In genomic region chr10:75062189-75062561, GRCm38 (mm10) we compare ENCODE assay signal across 8 mouse cellular contexts. TPM values are rescaled to one million over a fixed set of nuclear protein-coding genes. Genes with fewer than 3 reads are reported as not detected.
DNase-seq lines count a peak whose midpoint lies in the region; ATAC-seq and TF ChIP-seq lines count a peak whose summit lies in the region.

No protein-coding gene starts in this region.

- H3K9me3 ChIP-seq in heart, embryonic 13.5 days: no peaks in the 10 kb centered on the region
- no peaks in the 10 kb centered on the region for H3K9me3 ChIP-seq in midbrain, embryonic 11.5 days (ENCODE audit: control insufficient read depth, low read length)

- H3K36me3 ChIP-seq in heart, embryonic 13.5 days: peaks cover 10% of the 10 kb centered on the region
- no peaks in the 10 kb centered on the region for H3K36me3 ChIP-seq in midbrain, embryonic 11.5 days (ENCODE audit: control insufficient read depth, insufficient read depth, low read length)

- no peak for TF ChIP-seq CTCF in gastrocnemius, adult 2 months (IDR thresholded peaks at IDR 0.05)

- H3K4me3 ChIP-seq in gastrocnemius, adult 2 months: peak overlapping the region; percentile 93
- peak overlapping the region; percentile 90 for H3K4me3 ChIP-seq in heart, embryonic 13.5 days
- peak overlapping the region; percentile 93 for H3K4me3 ChIP-seq in midbrain, embryonic 11.5 days (ENCODE audit: low read depth, low read length)

- peak overlapping the region; percentile 77 for H3K4me2 ChIP-seq in heart, embryonic 13.5 days
- H3K4me2 ChIP-seq in midbrain, embryonic 11.5 days: peak overlapping the region; percentile 81

- intact Hi-C loops in gastrocnemius, adult 2 months (cut with DNase I): loop anchor here (5.0 kb wide), 1 partner anchor 40 kb away; no protein-coding TSS in a partner anchor
- intact Hi-C loops in gastrocnemius, postnatal 36 days (cut with DNase I): loop anchor here (5.0 kb wide), 1 partner anchor 40 kb away; no protein-coding TSS in a partner anchor

- no peak for DNase-seq in gastrocnemius, adult 2 months
- DNase-seq in gastrocnemius, adult 8-10 months (ENCODE audit: low spot score in 2 of 2): no peak
- peak; percentile 48 for DNase-seq in ZHBTc4 (ENCODE audit: low read depth, low spot score)
- DNase-seq in kidney, postnatal 10 days: peak; percentile 44
- DNase-seq in midbrain, embryonic 11.5 days (ENCODE audit: low spot score, missing footprints): peak; percentile 93
- DNase-seq in spleen, postnatal 14 days (ENCODE audit: low spot score in 2 of 2): no peak
- no peak for DNase-seq in gastrocnemius, postnatal 36 days

- 18% methylated on average over 6 of the region's 6 CpGs for WGBS in heart, embryonic 13.5 days
- WGBS in midbrain, embryonic 11.5 days: 23% methylated on average over 6 of the region's 6 CpGs

- H3K9ac ChIP-seq in heart, embryonic 13.5 days: peak overlapping the region; percentile 93
- peak overlapping the region; percentile 83 for H3K9ac ChIP-seq in midbrain, embryonic 11.5 days (ENCODE audit: low read length)

- no peak for ATAC-seq in heart, embryonic 13.5 days (ENCODE audit: extremely low read depth, insufficient number of reproducible peaks, low FRiP score, low TSS enrichment)
- ATAC-seq in midbrain, embryonic 11.5 days (ENCODE audit: low FRiP score): no peak

- H3K27ac ChIP-seq in gastrocnemius, adult 2 months: peak overlapping the region; percentile 56; the same call in 1 of the 2 replicates
- no peak overlapping the region for H3K27ac ChIP-seq in heart, embryonic 13.5 days (replicated peaks)
- H3K27ac ChIP-seq in midbrain, embryonic 11.5 days (ENCODE audit: low read depth, low read length): no peak overlapping the region

- H3K27me3 ChIP-seq in heart, embryonic 13.5 days (replicated peaks): peaks cover 32% of the 10 kb centered on the region
- H3K27me3 ChIP-seq in midbrain, embryonic 11.5 days (ENCODE audit: control insufficient read depth, insufficient read depth, low read length): peaks cover 5% of the 10 kb centered on the region; the same call in 1 of the 2 replicates

- H3K4me1 ChIP-seq in heart, embryonic 13.5 days: peaks cover 58% of the 10 kb centered on the region
- H3K4me1 ChIP-seq in midbrain, embryonic 11.5 days (ENCODE audit: control insufficient read depth, insufficient read depth, low read length): peaks cover 38% of the 10 kb centered on the region

RNA-seq across cellular contexts. Expression of gene Bcr, which starts 1.8 kb away (rescaled TPM):
- total RNA-seq in gastrocnemius, adult 2 months (2021): 1 to 10 TPM; 4.1 to 5.1 TPM
- 1 to 10 TPM; 3.5 to 5.5 (median 4.7) TPM for total RNA-seq in gastrocnemius, adult 8-10 months (2022)
- 14.3 and 15.4 TPM in 2 replicates for polyA plus RNA-seq in heart, embryonic 13.5 days (2015; fragmentation: Nextera tagmentation; extraction: Ambion mirVana)
- polyA plus RNA-seq in midbrain, embryonic 11.5 days (2014; fragmentation: Nextera tagmentation; extraction: Ambion mirVana): 7.6 and 9.0 TPM in 2 replicates
- total RNA-seq in gastrocnemius, postnatal 36 days (2021): 1 to 10 TPM; 4.3 to 4.4 TPM

RNA-seq across cellular contexts. Expression of gene Rab36, which starts 25.3 kb away (rescaled TPM):
- total RNA-seq in gastrocnemius, adult 2 months (2021): under 1 TPM; 0.47 to 0.59 TPM
- 1 to 10 TPM in 1 of 4 experiments, under 1 TPM in 3; 0.10 to 1.0 (median 0.19) TPM for total RNA-seq in gastrocnemius, adult 8-10 months (2022)
- 3.5 and 3.9 TPM in 2 replicates for polyA plus RNA-seq in heart, embryonic 13.5 days (2015; fragmentation: Nextera tagmentation; extraction: Ambion mirVana)
- polyA plus RNA-seq in midbrain, embryonic 11.5 days (2014; fragmentation: Nextera tagmentation; extraction: Ambion mirVana): 4.9 and 6.2 TPM in 2 replicates
- total RNA-seq in gastrocnemius, postnatal 36 days (2021): under 1 TPM; 0.27 to 0.51 TPM

RNA-seq across cellular contexts. Expression of gene Rsph14, which starts 29.8 kb away (rescaled TPM):
- not detected for total RNA-seq in gastrocnemius, adult 2 months (2021)
- total RNA-seq in gastrocnemius, adult 8-10 months (2022): not detected
- not detected in 2 replicates for polyA plus RNA-seq in heart, embryonic 13.5 days (2015; fragmentation: Nextera tagmentation; extraction: Ambion mirVana)
- polyA plus RNA-seq in midbrain, embryonic 11.5 days (2014; fragmentation: Nextera tagmentation; extraction: Ambion mirVana): not detected in 2 replicates
- not detected for total RNA-seq in gastrocnemius, postnatal 36 days (2021)

Comparison
In these comparisons a context has a peak if more than half of its experiments do, and no peak if none do; other contexts are left out.
1. DNase-seq: peak in ZHBTc4 (single experiment), kidney, postnatal 10 days (single experiment) and midbrain, embryonic 11.5 days (single experiment); none in gastrocnemius, adult 2 months (single experiment), gastrocnemius, adult 8-10 months (0 of 2), spleen, postnatal 14 days (0 of 2) and gastrocnemius, postnatal 36 days (0 of 2).
2. Peak in every context shown above with its lines, with median percentiles within 50 percentile points of each other: H3K4me3 ChIP-seq.